Mouse (Mus musculus) inflammation-experienced regulatory T-cells, adult 16 weeks (primary cell): Measurements from ENCODE around the gene A830018L16Rik. TPM values are rescaled to one million over a fixed set of nuclear protein-coding genes. Genes with fewer than 3 reads are reported as not detected.

Experiments used
- polyA plus RNA-seq: library from polyadenylated mRNA; unstranded; fragments of 100-300 nt; shearing (Covaris generic); gene quantifications from one replicate; pipeline ENCODE4 v1.2.1, GENCODE M21; 2017

A830018L16Rik gene
- not detected for polyA plus RNA-seq

DNA sequence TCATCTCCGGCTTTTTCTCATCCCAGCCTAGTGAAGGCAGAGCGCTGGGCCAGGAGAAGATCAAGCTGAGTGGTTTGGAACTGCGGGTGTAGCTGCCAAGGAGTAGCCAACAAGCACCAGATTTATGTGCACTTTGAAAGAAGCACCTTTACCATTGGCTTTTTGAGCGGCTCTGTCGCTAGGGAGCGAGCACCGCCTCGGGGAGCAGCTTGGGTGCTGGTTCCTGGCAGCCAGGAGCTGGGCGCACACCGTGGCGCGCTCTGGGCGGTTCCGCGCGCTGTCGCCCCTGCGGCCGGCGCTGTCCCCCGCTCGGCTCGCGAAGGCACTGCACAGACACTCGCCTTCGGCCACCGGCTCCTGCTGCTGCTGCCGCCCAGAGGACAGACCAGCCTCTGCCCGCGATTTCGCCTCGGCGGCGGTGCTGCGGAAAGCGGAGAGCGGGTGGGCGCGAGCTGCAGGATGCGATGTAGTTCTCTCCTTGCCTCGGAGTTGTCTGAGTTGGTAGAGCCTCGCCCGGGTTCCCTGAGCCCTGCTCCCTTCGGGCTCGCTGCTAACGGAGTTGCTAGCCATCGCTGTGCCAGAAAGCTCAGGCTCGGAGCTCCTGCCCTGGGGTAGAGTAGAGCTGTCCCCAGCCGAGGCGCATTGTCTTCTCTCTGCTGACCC, at the start of gene A830018L16Rik:
TSS of gene A830018L16Rik (plus strand) at position 212 of the 663 bp plus-strand sequence.

